Mouse (Mus musculus) hindbrain, embryonic 12.5 days (tissue): Measurements from ENCODE around the gene Hpcal4. TPM values are rescaled to one million over a fixed set of nuclear protein-coding genes. Genes with fewer than 3 reads are reported as not detected.

Source experiments
- ATAC-seq: fragments of 200-750 bp; cut with Nextera tagmentation; 2 replicates; pipeline ENCODE4 v1.8.0; 2017; ENCODE audit warnings: moderate TSS enrichment; ENCODE audit not compliant: low FRiP score
- H3K27ac ChIP-seq: fragments of 300-500 bp; sonication (generic); 2 replicates; pipeline ENCODE4 v1.5.1; 2016; ENCODE audit warnings: mild to moderate bottlenecking
- H3K27me3 ChIP-seq: fragments of 300-500 bp; sonication (generic); 2 replicates; pipeline ENCODE4 v1.6.1; 2016; ENCODE audit warnings: mild to moderate bottlenecking
- H3K36me3 ChIP-seq: fragments of 300-500 bp; sonication (generic); 2 replicates; pipeline ENCODE4 v1.6.1; 2016; ENCODE audit warnings: mild to moderate bottlenecking
- H3K4me1 ChIP-seq: fragments of 300-500 bp; sonication (generic); 2 replicates; pipeline ENCODE4 v1.6.1; 2016
- H3K4me2 ChIP-seq: fragments of 300-500 bp; sonication (generic); replicated peaks from 2 replicates; pipeline ENCODE4 v1.6.1; 2016; ENCODE audit warnings: mild to moderate bottlenecking
- H3K4me3 ChIP-seq: fragments of 300-500 bp; sonication (generic); 2 replicates; pipeline ENCODE4 v1.5.1; 2016; ENCODE audit warnings: mild to moderate bottlenecking
- H3K9ac ChIP-seq: fragments of 300-500 bp; sonication (generic); 2 replicates; pipeline ENCODE4 v1.6.1; 2016; ENCODE audit warnings: mild to moderate bottlenecking, moderate library complexity
- H3K9me3 ChIP-seq: fragments of 300-500 bp; sonication (generic); replicated peaks from 2 replicates; pipeline ENCODE4 v1.6.1; 2016; ENCODE audit warnings: mild to moderate bottlenecking
- WGBS: fragments of 180-500 bp; shearing (Covaris S2); methylation state at CpG from one replicate; pipeline ENCODE4 v1.1.7; 2016; 5-methylcytosine and 5-hydroxymethylcytosine counted together
- polyA plus RNA-seq: library from polyadenylated mRNA; unstranded; fragments of >200 nt; fragmentation: Nextera tagmentation; extraction: Ambion mirVana; gene quantifications from 2 replicates; pipeline ENCODE4 v1.2.1, GENCODE M21; 2016

The Hpcal4 gene
- polyA plus RNA-seq, 1 experiment from 2014 or later = 2.7 TPM

GRCm38 (mm10) chr4:123232841-123233240 is 49.8 kb downstream of the Hpcal4 start:
- H3K27ac ChIP-seq = no peak overlapping the region
- WGBS = 66% methylated on average over 3 of the region's 3 CpGs
- H3K9ac ChIP-seq = no peak overlapping the region

GRCm38 (mm10) chr4:123233492-123234084 is 50.6 kb downstream of the Hpcal4 start, which contains the start of gene Heyl:
Heyl (plus strand) TSS chr4:123233556.
- Histone ChIP-seq H3K9me3 (no peaks in the 10 kb centered on the region), H3K4me1 (peaks cover 20% of the 10 kb centered on the region), H3K9ac (peak within 1 kb of the TSS; percentile 41), H3K4me2 (peak within 1 kb of the TSS; percentile 73), H3K27ac (no peak within 1 kb of the TSS), H3K27me3 (peaks cover 33% of the 10 kb centered on the region), H3K4me3 (peak within 1 kb of the TSS; percentile 40), H3K36me3 (no peaks in the 10 kb centered on the region)
- 4% methylated on average over 52 of the region's 52 CpGs for WGBS
- peak; percentile 69; the same call in 1 of the 2 replicates for ATAC-seq

More at GRCm38 (mm10) chr4:123232841-123233240, 49.8 kb downstream of the Hpcal4 start:
- Histone ChIP-seq H3K9me3 (no peaks in the 10 kb centered on the region), H3K4me1 (peaks cover 22% of the 10 kb centered on the region), H3K27me3 (peaks cover 30% of the 10 kb centered on the region), H3K4me2 (peak overlapping the region; percentile 73; the same call in 1 of the 2 replicates), H3K4me3 (no peak overlapping the region), H3K36me3 (no peaks in the 10 kb centered on the region)
- no peak for ATAC-seq

- Histone ChIP-seq H3K9ac (no peak overlapping the region), H3K9me3 (no peaks in the 10 kb centered on the region), H3K4me3 (no peak overlapping the region), H3K36me3 (no peaks in the 10 kb centered on the region), H3K27ac (no peak overlapping the region), H3K27me3 (peaks cover 48% of the 10 kb centered on the region), H3K4me1 (peaks cover 31% of the 10 kb centered on the region), H3K4me2 (0 out of 2 replicates have a peak overlapping the region, but pooled peaks have one; percentile 5)
- 46% methylated on average over 9 of the region's 9 CpGs for WGBS
- no peak for ATAC-seq
Observed at GRCm38 (mm10) chr4:123235835-123236430, 52.9 kb downstream of the Hpcal4 start.

- Histone ChIP-seq H3K27me3 (peaks cover 53% of the 10 kb centered on the region), H3K9ac (no peak overlapping the region), H3K4me3 (no peak overlapping the region), H3K4me2 (no peak overlapping the region), H3K9me3 (no peaks in the 10 kb centered on the region), H3K36me3 (no peaks in the 10 kb centered on the region), H3K4me1 (peaks cover 31% of the 10 kb centered on the region), H3K27ac (no peak overlapping the region)
- no peak for ATAC-seq
- WGBS = 82% methylated on average over 13 of the region's 13 CpGs
Observed at GRCm38 (mm10) chr4:123236431-123237031, 53.5 kb downstream of the Hpcal4 start.

- Histone ChIP-seq H3K9me3 (no peaks in the 10 kb centered on the region), H3K4me2 (no peak overlapping the region), H3K9ac (no peak overlapping the region), H3K4me1 (peaks cover 31% of the 10 kb centered on the region), H3K27ac (no peak overlapping the region; the same call in 1 of the 2 replicates), H3K36me3 (no peaks in the 10 kb centered on the region), H3K4me3 (no peak overlapping the region), H3K27me3 (peaks cover 48% of the 10 kb centered on the region)
- ATAC-seq = no peak
- 60% methylated on average over 6 of the region's 6 CpGs for WGBS
Observed at GRCm38 (mm10) chr4:123237386-123238266, 54.6 kb downstream of the Hpcal4 start.

- 5% methylated on average over 52 of the region's 58 CpGs for whole genome bisulfite sequencing
- Histone ChIP-seq H3K9ac (peak overlapping the region; percentile 61), H3K27me3 (peaks cover 28% of the 10 kb centered on the region), H3K4me3 (peak overlapping the region; percentile 34), H3K27ac (peak overlapping the region; percentile 49; the same call in 1 of the 2 replicates), H3K4me1 (peaks cover 22% of the 10 kb centered on the region), H3K36me3 (no peaks in the 10 kb centered on the region), H3K4me2 (peak overlapping the region; percentile 61), H3K9me3 (no peaks in the 10 kb centered on the region)
- ATAC-seq = peak; percentile 65
Observed at GRCm38 (mm10) chr4:123239361-123240203, 56.6 kb downstream of the Hpcal4 start.

Other genes starting within 250 kb of the Hpcal4 start
- gene Mfsd2a, start 222.0 kb upstream of the Hpcal4 start, polyA plus RNA-seq = 28.5 and 28.7 TPM in 2 replicates
- gene Mycl, start 187.6 kb upstream of the Hpcal4 start, polyA plus RNA-seq = 103 and 105 TPM in 2 replicates
- gene Trit1, start 166.6 kb upstream of the Hpcal4 start, polyA plus RNA-seq = 23.3 and 26.7 TPM in 2 replicates
- gene Bmp8b, start 78.1 kb upstream of the Hpcal4 start, polyA plus RNA-seq = 0.33 and 0.44 TPM in 2 replicates
- gene Oxct2b, start 67.0 kb upstream of the Hpcal4 start, polyA plus RNA-seq = 0.48 TPM in 1 of 2 replicates, not detected in the other
- 80.3 and 83.2 TPM in 2 replicates for gene Ppie, start 43.3 kb upstream of the Hpcal4 start, polyA plus RNA-seq
- gene Nt5c1a, start 18.3 kb downstream of the Hpcal4 start, polyA plus RNA-seq = not detected in 2 replicates
- 8.6 and 10.1 TPM in 2 replicates for gene Heyl, start 50.3 kb downstream of the Hpcal4 start, polyA plus RNA-seq
- 36.1 and 36.4 TPM in 2 replicates for gene Pabpc4, start 79.1 kb downstream of the Hpcal4 start, polyA plus RNA-seq
- gene Oxct2a, start 140.4 kb downstream of the Hpcal4 start, polyA plus RNA-seq = not detected in 2 replicates
- 0.36 TPM in 1 of 2 replicates, not detected in the other for gene Bmp8a, start 160.0 kb downstream of the Hpcal4 start, polyA plus RNA-seq